Mouse (Mus musculus): ENCODE data around the gene Vegfa.
A peak's percentile ranks its signal among the peaks of the same experiment; 100 is the strongest.

The Vegfa gene

DNA sequence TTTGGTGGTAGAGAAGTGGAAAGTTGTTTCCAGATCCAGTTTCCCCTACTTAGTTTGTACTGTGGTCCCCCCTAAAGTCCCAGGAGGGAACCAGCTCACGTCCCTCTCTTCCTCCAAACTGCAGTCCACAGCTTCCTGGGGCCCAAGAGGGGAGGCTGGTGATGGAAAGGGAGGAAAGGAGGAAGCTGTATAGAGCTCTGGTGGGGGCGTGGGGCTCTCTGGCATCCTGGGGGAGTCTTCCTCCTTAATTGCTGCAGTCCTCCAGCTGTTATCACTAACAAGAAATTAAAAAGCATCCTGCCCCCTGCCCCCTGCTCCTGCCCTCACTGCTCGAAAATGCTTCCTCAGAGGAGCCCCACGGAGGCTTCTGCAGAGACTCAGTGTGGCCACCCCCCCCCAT is 17.4 kb upstream of the Vegfa start:
- DNase-seq: peak; percentile 59 to 70

DNA sequence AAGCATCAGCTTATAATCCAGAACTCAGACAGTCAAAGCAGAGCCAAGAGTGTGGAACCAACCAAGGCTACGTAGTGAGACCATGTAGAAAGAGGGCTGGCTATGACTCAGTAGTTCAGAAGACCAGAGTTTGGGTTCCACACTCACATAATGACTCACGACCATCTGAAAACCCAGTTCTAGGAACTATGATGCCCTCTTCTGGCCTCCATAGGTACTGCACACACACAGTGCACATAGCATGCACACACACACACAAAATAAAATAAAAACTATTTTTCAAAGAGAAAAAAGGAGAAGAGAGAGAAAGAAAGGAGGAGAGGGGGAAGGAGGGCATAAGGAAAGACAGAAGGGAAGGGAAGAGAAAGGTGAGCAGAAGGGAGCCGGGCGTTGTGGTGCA is 16.0 kb upstream of the Vegfa start:
- no peak for DNase-seq

DNA sequence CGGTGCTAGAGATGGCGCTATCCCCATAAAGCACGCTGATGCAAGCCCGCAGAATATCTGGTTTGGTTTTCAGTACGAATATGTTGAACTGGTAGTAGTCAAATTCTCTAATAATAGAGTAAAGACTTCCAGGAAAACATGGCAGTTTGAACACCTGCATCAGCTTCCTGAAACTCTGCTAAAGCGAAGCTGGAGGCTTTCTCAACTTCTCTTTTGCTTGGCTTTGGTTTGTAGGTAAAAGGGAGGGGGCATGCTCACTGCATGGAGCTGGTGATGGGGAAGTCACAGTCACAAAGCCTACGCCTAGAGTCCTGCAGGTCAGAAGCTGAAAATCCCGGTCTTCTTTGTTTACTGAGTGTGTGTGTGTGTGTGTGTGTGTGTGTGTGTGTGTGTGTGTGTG is 13.6 kb upstream of the Vegfa start:
- DNase-seq: no peak

DNA sequence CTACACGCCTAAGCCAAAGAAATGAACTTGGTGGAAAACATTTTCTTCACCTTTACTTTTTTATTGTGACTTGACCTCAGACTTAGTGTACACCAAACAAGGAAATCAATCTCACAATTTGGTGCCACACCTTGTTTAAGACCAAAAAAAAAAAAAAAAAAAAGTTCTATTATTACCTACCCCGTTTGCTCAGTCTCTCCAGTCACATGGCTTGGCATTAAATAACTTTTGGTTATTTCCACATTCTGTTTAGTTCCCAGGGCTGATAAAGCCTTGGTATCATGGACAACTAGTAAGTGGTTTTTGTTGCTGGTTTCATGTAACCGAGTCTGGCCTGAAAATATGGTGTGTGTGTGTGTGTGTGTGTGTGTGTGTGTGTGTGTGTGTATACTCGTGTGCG is 12.8 kb upstream of the Vegfa start:
- no peak for DNase-seq

DNA sequence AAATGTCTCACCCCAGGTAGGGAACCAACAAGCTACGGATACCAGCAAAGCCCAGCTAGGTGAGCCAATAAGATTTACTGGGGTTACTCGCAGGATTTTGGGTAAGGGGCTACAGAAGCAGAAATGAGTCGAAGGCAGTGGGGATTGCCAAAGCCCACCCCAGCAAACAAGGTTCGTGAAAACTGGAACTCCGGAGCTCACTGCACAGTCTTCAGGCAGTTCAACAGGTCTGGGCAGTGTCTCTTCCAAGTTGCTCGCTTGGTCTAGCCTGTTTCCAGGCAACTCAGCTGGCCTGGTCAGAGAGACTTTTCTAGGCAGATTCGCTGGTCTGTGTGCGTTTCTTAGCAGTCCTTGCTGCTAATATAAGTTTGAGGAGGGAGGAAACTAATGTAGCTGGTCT is 10.0 kb upstream of the Vegfa start:
- no peak for DNase-seq

DNA sequence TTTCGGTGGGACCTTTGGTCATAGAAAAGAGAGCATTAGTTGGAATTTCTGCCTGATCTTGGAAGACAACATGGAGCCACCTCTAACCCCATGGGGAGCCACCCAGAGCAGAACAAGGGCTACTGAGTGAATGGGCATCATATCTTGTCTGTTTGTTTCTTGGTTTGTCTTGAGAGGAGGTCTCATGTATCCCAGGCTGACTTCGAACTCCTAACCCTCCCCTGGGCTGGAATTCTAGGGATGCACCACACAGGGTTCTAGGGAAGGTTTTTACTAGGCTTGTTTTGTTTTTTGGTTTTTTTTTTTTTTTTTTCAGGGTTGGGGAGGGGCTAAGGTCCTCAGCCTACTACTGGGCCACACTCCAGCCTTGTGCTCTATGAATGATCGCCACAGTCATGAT is 9.5 kb upstream of the Vegfa start:
- DNase-seq: no peak

DNA sequence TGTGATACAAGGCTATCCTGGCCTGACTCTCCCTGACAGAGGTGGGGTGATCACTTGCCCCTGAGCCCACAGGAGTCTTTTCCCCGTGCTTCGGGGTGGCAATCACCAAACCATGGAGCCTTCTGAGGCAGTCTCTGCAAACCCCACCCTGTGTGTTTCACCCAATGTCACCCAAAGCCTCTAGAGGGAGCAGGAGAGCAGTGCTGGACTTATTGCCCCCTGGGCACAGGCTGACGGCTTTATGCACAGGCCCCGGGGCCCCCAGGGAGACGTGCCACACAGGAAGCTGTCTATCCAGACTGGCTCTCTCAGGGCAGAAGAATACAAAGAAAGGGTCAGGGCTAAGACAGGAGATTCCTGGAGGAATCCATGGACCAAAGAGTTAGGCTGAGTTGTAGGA is 9.1 kb upstream of the Vegfa start:
- peak; percentile 38 to 46 for DNase-seq

DNA sequence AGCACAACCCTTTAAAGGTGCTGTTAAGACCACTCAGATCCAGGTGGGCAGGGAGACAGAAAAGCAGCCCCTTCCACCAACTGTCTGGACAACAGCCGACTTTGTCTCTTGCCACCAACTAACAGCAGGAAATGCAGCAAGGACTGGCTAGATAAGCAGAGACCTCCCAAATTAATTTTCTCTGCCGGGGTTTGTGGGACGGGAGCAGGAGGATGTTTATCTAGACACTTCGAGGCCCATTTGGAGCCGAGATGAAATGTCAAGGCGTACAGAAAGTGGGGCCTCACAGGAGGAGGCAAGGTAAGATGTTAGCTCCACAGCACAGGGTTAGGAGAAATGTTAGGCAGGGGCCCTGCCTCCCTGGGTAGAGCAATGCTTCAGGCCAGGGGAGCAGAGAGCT is 8.4 kb upstream of the Vegfa start:
- no peak for DNase-seq

DNA sequence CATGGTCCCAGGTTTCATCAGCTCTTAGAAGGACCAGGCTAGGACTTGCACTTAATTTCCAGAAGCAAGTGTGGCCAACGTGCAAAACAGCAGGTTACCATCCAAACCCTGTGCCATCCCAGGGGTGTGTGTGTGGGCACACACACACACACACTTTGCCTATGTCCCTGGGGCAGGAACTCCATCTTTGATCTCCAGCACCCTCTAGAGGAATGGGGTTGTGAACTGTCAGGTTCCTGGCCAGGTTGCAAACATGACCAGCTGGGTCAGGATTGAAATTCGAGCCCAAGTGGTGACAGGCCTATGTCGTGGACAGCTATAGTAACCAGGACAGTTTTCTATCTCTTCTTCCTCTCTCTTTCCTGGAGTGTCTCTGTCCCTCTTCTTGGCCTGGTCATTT is 6.7 kb upstream of the Vegfa start:
- no peak for DNase-seq

DNA sequence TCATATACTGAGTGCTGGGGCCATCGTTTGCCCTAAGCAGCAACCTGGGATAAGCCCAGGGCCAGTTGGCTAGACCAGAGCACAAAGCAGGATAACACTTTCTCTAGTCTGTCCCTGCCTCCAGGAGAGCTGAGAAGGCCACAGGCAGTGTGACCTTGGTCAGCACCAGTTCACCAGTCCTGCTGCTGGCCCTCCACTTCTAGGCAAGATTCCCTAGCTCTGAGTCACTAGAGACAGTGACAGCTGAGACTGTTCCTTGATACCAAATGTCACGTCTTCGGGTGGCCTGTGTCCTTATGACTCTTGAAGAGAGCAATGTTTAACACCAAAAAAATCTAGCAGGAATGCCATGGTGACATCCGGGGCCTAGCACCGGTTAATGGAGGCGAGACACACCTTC is 4.2 kb upstream of the Vegfa start:
- no peak for DNase-seq

DNA sequence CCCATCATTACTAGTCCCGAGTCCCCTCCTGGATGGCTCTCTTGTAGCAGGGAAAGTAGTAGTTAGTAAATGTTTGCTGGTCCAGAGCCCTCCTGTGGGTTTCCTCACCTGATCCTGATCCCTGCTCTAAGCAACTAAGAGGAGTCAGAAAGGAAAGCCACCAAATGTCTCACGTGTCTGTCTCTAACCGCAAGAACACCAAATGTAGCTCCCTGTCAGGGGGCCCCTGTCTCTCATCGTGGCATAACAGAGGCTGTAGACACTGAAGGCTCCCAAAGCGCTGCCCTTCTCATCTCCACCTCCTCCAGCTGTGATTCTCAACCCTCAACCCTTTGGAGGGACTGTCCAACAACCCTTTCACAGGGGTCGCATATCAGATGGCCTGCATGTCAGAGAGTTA is 1.9 kb upstream of the Vegfa start:
- no peak for DNase-seq

DNA sequence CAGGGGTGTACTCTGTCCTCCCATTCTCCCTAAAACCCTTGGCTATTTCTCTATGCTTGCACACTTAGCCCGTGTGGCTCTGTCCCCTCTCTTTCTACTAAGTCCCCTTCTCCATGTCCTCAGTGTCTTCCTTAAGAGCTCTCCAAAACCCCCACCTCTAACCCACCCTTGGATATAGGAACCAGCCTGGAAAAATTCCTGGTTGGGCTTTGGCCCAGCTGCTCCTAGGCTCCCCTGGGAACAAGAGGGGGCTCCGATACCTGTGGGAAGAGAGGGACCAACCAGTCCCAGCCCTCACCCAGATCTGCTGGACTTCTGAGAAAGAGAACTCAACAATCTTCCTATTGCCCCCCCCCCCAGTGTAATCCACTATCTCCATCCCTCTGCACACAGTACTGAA is 1.4 kb upstream of the Vegfa start:
- peak; percentile 57 to 58 for DNase-seq

DNA sequence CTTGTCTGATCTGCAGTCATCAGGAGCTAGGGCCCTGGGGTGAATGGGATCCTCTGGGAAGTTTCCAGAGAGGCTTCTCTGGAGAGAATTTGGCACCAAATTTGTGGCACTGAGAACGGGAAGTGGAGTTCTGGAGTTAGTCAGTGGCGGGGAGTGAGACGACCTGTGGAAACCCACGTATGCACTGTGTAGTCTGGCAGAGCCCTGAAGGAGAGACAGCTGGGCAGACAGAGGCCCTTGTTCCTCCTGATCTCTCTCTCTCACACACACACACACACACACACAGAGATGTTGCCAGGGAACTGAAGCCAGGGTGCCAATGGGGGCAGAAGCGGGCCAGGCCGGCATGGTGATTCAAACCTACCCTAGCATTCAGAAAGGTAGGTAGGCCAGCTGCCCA is 953 bp upstream of the Vegfa start:
- peak in 1 of 2 experiments; percentile 44 for DNase-seq

DNA sequence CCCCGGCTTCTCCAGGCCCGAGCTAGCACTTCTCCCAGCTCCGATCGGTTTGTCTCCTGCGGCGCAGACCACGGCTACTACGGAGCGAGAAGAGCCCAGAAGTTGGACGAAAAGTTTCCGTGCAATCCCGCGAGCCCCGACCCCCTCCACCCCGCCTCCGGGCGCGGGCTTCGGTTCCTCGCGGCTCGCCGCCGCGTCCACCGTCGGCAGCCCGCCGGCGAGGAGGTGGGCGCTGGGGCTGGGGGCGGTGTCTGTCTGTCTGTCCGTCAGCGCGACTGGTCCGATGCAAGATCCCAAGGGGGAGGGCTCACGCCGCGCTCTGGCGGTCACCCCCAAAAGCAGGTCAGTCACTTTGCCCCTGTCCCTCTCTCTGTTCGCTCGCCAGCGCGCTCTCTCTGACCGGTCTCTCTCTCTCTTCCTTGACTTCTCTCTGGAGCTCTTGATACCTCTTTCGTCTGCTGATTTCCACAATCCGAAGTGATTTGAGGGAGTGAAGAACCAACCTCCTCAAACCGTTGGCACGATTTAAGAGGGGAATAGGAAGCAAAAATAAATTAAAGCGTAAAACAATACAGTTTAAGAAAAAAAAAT is 453 bp downstream of the Vegfa start:
- DNase-seq: peak; percentile 79 to 87

DNA sequence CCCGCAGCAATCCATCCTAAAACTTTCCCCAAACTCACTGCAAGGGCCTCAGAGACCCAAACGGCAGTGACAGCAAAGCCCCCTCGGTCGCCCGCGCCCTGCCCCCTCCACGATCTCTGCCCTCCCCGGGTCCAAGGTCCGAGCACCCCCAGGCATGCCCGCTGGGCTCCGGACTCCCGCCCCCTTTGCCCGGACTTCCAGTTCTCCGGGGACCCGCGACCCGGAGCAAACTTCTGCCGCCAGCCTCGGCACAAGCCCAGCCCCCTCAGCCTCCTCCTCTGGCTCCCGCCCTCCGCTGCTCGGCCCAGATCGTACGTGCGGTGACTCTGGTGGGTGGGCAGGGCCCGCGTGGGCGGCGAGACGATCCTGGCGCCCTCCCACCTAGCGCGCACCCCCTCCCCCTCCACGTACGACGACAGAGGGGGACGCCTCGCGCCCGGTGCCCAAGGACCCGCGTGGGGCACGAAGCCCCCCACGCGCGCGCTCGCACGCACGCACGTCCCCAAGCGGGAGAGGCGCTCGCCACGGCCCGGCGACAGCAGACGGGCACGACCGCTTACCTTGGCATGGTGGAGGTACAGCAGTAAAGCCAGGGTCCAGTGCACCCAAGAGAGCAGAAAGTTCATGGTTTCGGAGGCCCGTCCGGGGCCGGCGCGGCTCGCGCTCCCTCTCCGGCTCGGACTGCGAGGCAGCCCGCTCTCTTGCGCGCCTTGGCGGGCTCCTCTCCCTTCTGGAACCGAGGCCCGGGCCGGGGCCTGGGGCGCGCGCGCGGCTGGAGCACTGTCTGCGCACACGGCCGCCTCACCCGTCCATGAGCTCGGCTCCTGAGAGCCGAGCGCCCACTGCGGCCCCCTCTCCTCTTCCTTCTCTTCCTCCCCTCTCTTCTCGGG is 1.2 kb downstream of the Vegfa start:
- DNase-seq: peak; percentile 84 to 92

DNA sequence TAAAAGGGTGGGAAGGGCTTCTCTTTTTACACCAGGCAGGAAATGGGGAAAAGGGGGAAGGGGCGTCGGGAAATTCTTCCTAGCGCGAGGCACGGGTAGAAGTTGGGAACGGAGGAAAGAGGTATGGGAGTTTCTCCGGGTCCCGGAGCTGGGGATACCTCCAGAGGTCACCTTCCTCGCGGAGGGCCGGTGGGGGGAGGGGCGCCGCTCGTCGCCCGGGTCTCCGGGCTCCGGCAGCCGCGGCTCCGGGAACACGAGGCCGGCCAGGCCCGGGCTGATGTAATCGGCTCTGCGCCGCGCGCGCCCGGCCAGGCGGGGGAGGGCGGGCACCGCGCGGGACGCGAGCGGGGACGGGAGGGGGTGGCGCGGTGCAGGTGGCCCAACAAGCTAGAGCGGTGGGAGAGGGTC is 1.8 kb downstream of the Vegfa start:
- peak; percentile 62 to 80 for DNase-seq

DNA sequence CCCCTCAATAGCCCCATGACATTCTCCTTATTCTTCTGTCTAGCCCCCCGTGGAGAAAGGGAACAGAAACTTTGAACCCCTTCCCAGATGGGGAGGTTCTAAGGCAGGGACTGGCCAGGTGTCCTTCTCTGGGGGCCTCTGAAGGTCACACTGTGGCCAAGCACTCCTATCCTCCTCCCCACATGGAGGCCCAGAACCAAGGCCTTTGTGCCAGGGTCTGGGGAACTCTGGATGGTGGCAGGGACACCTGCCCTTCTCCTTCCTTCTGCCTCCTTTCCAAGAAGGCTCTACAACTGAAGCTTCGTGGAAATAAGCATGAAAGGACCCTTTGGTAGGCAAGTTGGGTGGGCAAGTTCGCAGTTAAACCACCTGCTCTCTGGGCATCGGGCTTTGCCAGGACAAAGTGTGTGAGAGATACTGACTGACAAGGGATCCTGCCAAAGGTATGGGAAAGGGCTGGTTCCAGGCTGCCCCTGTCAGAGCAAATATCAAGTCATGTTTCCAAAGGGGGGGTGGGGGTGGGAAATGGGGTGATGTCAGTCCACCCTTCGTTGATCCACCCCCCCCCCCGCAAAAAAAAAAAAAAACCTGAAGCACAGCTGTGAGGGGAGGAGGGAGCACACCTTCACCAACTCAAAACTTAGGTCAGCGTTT is 2.5 kb downstream of the Vegfa start:
- no peak for DNase-seq

DNA sequence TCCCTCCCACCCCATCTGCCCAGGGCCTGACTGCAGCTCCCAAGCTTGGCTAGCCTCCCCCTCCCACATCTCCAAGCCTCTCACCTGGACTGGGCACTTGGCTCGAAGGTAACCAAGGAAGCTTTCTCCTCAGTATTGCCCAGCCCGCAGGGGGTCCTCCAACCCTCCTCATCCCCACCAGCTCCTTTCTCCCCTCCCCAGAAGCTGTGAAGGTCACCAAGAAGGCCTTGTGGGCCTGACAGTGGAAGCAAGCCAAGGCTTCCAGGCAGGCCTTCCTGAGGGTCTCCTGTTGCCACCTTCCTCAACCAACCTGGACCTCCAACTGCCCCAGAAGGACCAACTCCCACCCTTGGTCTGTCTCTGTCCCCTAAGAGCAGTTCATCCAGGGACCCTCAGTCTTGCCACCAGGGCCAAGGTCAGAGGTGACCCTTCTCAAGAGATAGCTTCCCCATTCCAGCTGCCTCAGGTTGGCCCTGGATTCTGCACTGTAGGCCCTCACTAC is 3.1 kb downstream of the Vegfa start:
- DNase-seq: no peak

DNA sequence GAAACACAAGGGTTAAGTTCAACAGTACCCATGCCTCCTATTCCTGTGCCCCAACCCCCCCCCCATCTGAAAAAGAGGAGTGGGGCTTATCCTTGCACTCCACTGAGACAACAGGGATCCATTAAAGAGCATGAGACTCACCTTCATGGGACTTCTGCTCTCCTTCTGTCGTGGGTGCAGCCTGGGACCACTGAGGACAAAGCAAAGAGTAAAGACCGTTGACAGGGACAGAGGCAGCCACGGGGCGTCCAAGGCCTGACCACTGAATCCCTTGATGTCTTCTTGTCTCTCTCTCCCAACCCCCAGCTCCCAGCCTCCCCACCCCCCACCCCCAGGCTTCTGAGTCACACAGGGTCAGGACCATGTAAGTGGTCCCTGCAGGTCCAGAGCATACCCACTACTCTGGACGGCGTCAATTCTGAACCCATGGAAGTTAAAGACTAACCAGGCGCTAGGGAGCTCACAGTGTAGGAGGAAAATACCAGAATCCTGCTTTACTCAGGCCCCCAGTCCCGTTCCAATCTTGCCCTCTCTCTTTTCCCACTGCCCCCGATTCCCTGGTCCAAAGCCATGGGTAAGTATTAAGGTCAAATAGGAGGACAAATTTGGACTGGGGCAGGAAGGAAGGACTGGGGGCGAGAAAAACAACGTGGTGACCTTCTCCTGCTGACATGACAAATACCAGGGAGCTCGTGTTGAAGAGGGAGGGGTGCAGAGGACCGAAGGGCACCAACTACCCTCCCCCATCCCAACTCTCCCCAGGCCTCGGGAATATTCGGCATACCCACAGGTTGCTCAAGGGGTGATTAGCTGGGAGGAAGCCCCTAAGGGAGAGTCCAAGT is 3.7 kb downstream of the Vegfa start:
- DNase-seq: peak; percentile 50 to 66

DNA sequence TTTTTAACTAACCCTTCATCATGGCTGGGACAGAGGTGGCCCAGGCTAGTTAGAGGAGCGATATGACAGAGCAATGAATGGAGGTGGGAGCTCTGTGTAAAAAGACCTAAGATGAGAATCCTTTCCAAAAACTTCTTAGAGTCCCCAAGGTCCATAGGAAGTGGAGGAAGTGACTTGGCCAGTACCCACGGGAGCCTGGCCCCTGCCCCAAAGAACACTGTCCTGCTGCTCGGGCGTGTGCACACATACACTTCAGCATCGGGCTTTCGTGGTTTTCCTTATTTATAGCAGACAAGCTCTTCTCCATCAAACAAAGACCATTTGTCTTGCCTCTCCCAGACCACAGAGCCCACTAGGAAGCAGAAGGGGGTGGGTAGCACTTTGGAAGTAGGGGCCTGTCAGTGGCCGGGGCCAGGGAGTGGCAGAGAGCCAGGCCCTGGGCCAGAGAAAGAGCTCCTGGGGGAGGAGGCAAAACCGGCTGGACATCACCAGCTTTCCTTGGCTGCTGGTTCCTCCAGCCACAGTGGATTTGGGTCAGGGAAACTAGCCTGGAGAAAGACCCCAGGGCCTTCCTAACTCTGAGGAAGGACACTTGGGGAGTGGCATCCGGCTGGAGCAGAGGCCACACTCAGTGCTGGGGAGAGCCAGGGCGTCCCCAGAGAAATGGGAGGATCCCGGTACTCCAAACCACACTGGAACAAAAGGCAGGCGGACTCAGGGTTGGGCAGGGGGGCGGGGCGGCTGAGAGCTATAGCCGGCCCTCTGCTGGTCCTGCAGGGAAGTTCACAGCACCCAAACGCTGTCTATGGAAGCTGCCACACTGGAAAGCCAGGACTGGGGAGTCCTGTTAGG is 4.9 kb downstream of the Vegfa start:
- DNase-seq: peak; percentile 90 to 94

DNA sequence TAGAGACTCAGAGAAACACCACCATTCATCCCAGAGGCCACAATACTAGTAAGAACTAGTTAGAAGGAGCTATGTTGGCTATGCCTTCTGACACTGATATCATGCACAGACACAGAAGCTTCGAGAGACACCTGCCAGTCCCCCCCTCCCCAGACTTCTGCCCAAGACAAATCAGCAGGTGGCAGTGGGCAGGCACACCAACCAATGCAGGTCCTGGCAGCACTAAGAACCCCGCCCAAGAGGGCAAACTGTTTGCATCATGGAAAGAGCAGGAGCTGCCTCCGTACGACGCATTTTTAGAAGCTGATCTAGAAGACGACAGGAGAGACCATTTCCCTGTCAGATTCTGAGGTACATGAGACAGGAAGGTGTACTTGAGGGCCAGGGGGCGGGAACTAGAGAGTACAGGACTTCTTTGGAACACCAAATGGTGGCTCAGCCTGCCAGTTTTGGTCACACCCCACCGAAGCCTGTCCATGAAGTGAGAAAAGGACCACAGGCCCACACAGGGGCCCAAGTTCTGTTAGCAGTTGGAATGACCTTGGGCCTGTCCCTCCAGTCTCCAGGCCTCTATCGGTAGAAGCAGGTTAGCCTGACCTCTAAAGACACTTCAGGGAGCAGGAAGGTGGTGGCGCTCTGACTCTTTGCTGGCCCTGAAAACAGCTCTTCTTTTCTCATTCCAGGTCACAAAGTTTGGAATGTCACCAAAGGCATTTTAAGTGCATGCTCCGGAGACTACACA is 6.1 kb downstream of the Vegfa start:
- no peak for DNase-seq
